Mouse (Mus musculus): Measurements from ENCODE around the gene Cpm. TPM values are rescaled to one million over a fixed set of nuclear protein-coding genes. Genes with fewer than 3 reads are reported as not detected.

Gene Cpm
- total and polyA plus RNA-seq, 2 experiments from 2014 or later = 2.3 to 2.4 TPM

DNA sequence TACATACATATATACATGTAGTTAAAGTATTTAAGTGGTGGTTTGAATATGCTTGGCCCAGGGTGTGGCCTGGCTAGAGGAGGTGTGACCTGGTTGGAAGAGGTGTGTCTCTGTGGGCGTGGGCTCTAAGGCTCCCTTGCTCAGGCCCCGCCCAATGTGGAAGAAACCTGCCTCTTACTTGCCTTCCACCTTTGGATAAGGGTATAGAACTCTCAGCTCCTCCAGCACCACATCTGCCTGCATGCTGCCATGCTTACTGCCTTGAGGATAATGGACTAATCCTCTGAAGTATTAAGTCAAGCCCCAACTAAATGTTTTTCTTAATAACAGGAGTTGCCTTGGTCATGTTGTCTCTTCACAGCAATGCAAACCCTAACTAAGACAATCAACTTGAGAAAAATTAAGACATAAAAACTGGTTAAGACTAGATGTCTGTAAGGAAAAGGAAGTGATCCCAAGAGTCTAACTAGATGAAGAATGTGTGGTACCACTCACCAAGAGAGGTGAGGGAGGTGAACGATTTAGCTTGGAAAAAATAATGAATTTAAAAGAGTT is 68.3 kb downstream of the Cpm start:
- no peak overlapping the region for H3K27ac ChIP-seq
- no peak overlapping the region for H3K9ac ChIP-seq (replicated peaks; ENCODE audit: low read length)
- no peak overlapping the region for H3K4me2 ChIP-seq (ENCODE audit: low read depth, low read length)
- no peaks in the 10 kb centered on the region for H3K4me1 ChIP-seq (ENCODE audit: insufficient read depth, low read length)
- H3K27me3 ChIP-seq (ENCODE audit: insufficient read depth, low read length) = no peaks in the 10 kb centered on the region
- H3K4me3 ChIP-seq (ENCODE audit: low read length) = no peak overlapping the region
- DNase-seq (ENCODE audit: low spot score) = no peak
- peaks cover 70% of the 10 kb centered on the region for H3K36me3 ChIP-seq (ENCODE audit: insufficient read depth, low read length)
- H3K9me3 ChIP-seq (ENCODE audit: low read length) = no peaks in the 10 kb centered on the region
- WGBS = 96% methylated on average over 3 of the region's 3 CpGs
- ATAC-seq = no peak
- no peak for TF ChIP-seq CTCF (IDR thresholded peaks at IDR 0.05; ENCODE audit: low read depth)

DNA sequence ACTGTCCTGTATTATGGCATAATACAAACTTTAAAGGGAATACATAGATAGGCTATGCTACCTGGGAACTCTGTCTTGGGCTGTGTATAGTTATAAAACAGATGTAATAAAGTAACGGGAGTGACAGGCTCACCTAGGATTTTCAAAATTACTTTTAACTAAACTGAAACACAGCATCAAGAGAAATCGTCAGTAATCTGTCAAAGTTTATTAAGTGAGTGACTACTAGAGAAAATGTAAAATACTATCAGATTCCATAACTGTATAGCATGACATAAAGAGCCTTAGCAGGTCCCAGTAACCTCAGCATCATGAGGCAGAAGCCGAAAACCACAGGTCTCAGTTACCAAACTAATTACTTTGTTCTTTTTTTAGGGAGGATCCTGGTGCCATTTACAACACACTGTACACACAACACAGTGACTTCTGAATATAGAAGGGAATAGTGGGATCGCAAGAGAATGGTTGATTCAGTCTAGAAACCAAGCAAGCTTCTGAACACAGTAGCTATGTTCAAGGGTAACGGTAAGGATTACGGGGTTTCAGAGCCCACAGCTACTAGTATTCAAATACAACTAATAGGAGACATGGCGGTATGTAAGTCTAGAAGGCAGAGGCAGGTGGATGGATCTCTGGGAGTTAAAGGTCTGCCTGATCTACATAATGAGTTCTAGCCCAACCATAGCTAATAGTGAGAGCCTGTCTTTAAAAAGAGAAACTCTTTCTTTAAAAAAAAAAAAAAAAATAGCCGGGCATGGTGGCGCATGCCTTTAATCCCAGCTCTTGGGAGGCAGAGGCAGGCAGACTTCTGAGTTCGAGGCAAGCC is 69.2 kb downstream of the Cpm start:
- Histone ChIP-seq H3K27ac (no peak overlapping the region), H3K36me3 (ENCODE audit: insufficient read depth, low read length) (peaks cover 73% of the 10 kb centered on the region), H3K27me3 (ENCODE audit: insufficient read depth, low read length) (no peaks in the 10 kb centered on the region), H3K4me3 (ENCODE audit: low read length) (no peak overlapping the region), H3K4me1 (ENCODE audit: insufficient read depth, low read length) (no peaks in the 10 kb centered on the region), H3K9me3 (ENCODE audit: low read length) (no peaks in the 10 kb centered on the region), H3K9ac (replicated peaks; ENCODE audit: low read length) (no peak overlapping the region), H3K4me2 (ENCODE audit: low read depth, low read length) (no peak overlapping the region)
- 94% methylated on average over 10 of the region's 10 CpGs for WGBS
- no peak for DNase-seq (ENCODE audit: low spot score)
- no peak for TF ChIP-seq CTCF (IDR thresholded peaks at IDR 0.05; ENCODE audit: low read depth)
- no peak for ATAC-seq

DNA sequence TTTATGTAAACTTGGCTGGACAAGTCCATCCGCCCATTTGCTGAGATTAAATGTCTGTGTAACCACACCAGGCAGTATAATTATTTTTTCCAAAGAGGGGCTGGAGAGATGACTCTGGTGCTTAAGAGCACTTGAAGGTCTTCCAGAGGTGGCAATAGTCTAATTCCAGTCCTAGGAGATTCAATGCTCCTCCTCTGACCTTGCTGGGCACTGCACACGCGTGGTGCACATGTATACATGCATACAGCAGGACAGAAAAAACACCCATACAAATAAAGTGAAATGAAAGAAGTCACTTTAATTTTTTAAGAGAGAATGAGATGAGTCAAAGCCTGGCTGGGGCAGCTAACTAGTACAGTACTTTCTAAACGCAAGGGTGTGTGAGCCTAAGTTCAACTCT is 70.6 kb downstream of the Cpm start:
- Histone ChIP-seq H3K9ac (replicated peaks; ENCODE audit: low read length) (no peak overlapping the region), H3K27me3 (ENCODE audit: insufficient read depth, low read length) (no peaks in the 10 kb centered on the region), H3K4me3 (ENCODE audit: low read length) (no peak overlapping the region), H3K9me3 (ENCODE audit: low read length) (no peaks in the 10 kb centered on the region), H3K4me1 (ENCODE audit: insufficient read depth, low read length) (no peaks in the 10 kb centered on the region), H3K27ac (no peak overlapping the region), H3K36me3 (ENCODE audit: insufficient read depth, low read length) (peaks cover 66% of the 10 kb centered on the region), H3K4me2 (ENCODE audit: low read depth, low read length) (no peak overlapping the region)
- ATAC-seq (no peak), DNase-seq (ENCODE audit: low spot score) (no peak)
- TF ChIP-seq CTCF (IDR thresholded peaks at IDR 0.05; ENCODE audit: low read depth) = no peak
- 93% methylated on average over 4 of the region's 4 CpGs for WGBS

DNA sequence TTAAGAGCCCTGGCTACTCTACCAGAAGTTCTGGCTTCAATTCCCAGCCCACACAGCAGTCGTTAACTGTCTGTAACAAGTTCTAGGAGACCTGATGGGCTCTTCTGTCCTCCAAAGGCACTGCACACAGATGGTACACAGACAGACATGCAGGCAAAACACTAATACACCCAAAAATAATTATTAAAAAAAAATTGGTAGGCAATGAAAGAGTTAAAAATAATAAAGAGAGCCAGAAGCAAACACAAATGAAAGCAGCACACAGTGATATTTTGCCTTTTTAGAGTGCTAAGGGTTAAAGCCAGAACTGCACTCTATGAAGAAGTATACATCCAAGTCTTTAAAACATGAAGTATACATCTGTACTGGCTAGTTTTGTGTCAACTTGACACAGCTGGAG is 71.2 kb downstream of the Cpm start:
- Histone ChIP-seq H3K27ac (no peak overlapping the region), H3K36me3 (ENCODE audit: insufficient read depth, low read length) (peaks cover 62% of the 10 kb centered on the region), H3K4me1 (ENCODE audit: insufficient read depth, low read length) (no peaks in the 10 kb centered on the region), H3K9ac (replicated peaks; ENCODE audit: low read length) (no peak overlapping the region), H3K4me3 (ENCODE audit: low read length) (no peak overlapping the region), H3K4me2 (ENCODE audit: low read depth, low read length) (no peak overlapping the region), H3K27me3 (ENCODE audit: insufficient read depth, low read length) (no peaks in the 10 kb centered on the region), H3K9me3 (ENCODE audit: low read length) (no peaks in the 10 kb centered on the region)
- no peak for TF ChIP-seq CTCF (IDR thresholded peaks at IDR 0.05; ENCODE audit: low read depth)
- DNase-seq (ENCODE audit: low spot score) = no peak
- WGBS = 93% methylated on average over 1 of the region's 1 CpGs
- no peak for ATAC-seq

DNA sequence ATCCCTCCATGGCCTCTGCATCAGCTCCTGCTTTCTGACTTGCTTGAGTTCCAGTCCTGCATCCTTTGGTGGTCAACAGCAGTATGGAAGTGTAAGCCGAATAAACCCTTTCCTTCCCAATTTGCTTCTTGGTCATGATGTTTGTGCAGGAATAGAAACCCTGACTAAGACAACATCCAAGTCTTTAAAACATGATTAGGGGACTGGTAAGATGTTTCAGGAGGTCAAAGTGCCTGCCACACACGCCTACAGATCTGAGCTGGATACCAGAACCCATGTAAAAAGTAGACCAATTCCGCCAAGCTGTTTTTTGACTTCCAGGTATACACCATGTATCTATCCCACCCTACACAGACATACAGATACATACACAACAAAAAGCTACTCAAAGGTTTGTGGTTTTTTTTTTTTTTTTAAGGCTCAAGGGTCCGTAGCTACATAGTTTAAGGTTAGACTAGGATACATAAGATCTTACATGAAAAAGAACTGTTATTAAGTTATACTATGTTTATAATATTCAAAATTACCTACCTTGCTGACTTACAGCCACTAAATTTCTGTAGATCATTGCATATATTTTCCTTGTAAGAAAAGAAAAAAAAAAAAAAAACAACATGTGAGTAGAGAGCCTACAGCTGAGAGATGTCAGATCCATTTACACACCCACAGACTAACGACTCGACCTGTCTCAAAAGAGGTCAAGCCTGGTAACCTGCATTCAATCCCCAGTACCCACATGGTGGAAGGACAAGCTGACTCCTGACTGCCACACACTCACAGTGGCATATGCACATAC is 71.9 kb downstream of the Cpm start:
- H3K36me3 ChIP-seq (ENCODE audit: insufficient read depth, low read length) = peaks cover 54% of the 10 kb centered on the region

DNA sequence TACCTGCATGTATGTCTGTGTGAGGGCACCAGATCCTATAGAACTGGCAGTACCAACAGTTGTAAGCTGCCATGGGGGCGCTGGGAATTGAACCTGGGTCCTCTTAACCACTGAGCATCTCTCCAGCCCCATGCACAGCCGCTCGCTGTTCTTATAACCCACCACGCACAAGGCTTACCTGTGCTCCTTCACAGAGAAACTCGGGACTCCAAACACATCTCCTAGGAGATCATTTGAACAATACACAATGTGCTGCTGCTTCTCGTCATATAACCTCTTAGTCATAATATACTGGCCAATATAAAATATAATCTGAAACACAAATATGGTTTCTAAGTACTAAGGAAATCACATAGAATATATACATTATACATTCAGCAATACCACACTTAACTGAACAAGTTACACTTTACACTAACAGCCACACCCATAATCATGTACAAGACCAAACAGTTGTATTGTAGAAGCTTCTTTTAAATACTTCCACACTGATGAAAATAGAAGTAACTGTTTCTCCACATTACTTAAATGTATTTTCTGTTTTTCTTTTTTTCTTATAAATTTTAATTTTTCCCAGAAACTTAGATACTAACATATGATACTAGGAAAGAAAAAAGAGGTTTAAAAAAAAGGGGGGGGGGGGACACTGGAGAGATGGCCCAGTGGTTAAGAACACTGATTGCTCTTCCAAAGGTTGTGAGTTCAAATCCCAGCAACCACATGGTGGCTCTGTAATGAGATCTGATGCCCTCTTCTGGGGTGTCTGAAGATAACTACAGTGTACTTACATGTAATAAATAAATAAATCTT is 72.9 kb downstream of the Cpm start:
- 95% methylated on average over 6 of the region's 6 CpGs for WGBS
- Histone ChIP-seq H3K9ac (replicated peaks; ENCODE audit: low read length) (no peak overlapping the region), H3K27me3 (ENCODE audit: insufficient read depth, low read length) (no peaks in the 10 kb centered on the region), H3K27ac (no peak overlapping the region), H3K4me2 (ENCODE audit: low read depth, low read length) (no peak overlapping the region), H3K9me3 (ENCODE audit: low read length) (no peaks in the 10 kb centered on the region), H3K4me1 (ENCODE audit: insufficient read depth, low read length) (no peaks in the 10 kb centered on the region), H3K4me3 (ENCODE audit: low read length) (no peak overlapping the region), H3K36me3 (ENCODE audit: insufficient read depth, low read length) (peaks cover 45% of the 10 kb centered on the region)
- DNase-seq (ENCODE audit: low spot score) (no peak), ATAC-seq (no peak)
- TF ChIP-seq CTCF (IDR thresholded peaks at IDR 0.05; ENCODE audit: low read depth) = no peak

More for the DNA sequence above, 71.9 kb downstream of the Cpm start:
- Histone ChIP-seq H3K27ac (no peak overlapping the region), H3K9me3 (ENCODE audit: low read length) (no peaks in the 10 kb centered on the region), H3K9ac (replicated peaks; ENCODE audit: low read length) (no peak overlapping the region), H3K27me3 (ENCODE audit: insufficient read depth, low read length) (no peaks in the 10 kb centered on the region), H3K4me2 (ENCODE audit: low read depth, low read length) (no peak overlapping the region), H3K4me3 (ENCODE audit: low read length) (no peak overlapping the region), H3K4me1 (ENCODE audit: insufficient read depth, low read length) (no peaks in the 10 kb centered on the region)
- no peak for TF ChIP-seq CTCF (IDR thresholded peaks at IDR 0.05; ENCODE audit: low read depth)
- 91% methylated on average over 6 of the region's 6 CpGs for WGBS
- DNase-seq (ENCODE audit: low spot score) (no peak), ATAC-seq (no peak)

Measured in hindbrain, postnatal 0 days (tissue).